Mouse (Mus musculus): ENCODE data around the gene 4930518I15Rik. TPM values are rescaled to one million over a fixed set of nuclear protein-coding genes. Genes with fewer than 3 reads are reported as not detected.

Gene 4930518I15Rik
- polyA plus RNA-seq, 1 experiment from 2014 or later: 7.0 TPM

GRCm38 (mm10) chr2:156870519-156870918 is 12.8 kb upstream of the 4930518I15Rik start:
- ATAC-seq (ENCODE audit: low FRiP score, low TSS enrichment) (no peak), DNase-seq (no peak)
- no peaks in the 10 kb centered on the region for H3K4me1 ChIP-seq (ENCODE audit: control insufficient read depth, insufficient read depth, low read length)
- H3K9ac ChIP-seq (replicated peaks; ENCODE audit: low read length): no peak overlapping the region
- 67% methylated on average over 6 of the region's 6 CpGs for WGBS
- H3K4me3 ChIP-seq (replicated peaks; ENCODE audit: low read depth, low read length): no peak overlapping the region
- H3K9me3 ChIP-seq (ENCODE audit: control insufficient read depth, low read length): no peaks in the 10 kb centered on the region
- no peaks in the 10 kb centered on the region for H3K27me3 ChIP-seq (ENCODE audit: control insufficient read depth, insufficient read depth, low read length)
- H3K36me3 ChIP-seq (ENCODE audit: control insufficient read depth, insufficient read depth, low read length): peaks cover 77% of the 10 kb centered on the region
- no peak overlapping the region for H3K27ac ChIP-seq (replicated peaks; ENCODE audit: low read depth, low read length)
- H3K4me2 ChIP-seq (ENCODE audit: low read length): no peak overlapping the region

- ATAC-seq (ENCODE audit: low FRiP score, low TSS enrichment) (no peak), DNase-seq (no peak)
- Histone ChIP-seq H3K4me3 (replicated peaks; ENCODE audit: low read depth, low read length) (no peak overlapping the region), H3K27me3 (ENCODE audit: control insufficient read depth, insufficient read depth, low read length) (no peaks in the 10 kb centered on the region), H3K4me1 (ENCODE audit: control insufficient read depth, insufficient read depth, low read length) (0 out of 2 replicates have a peak, but pooled peaks cover under 1% of the 10 kb centered on the region), H3K4me2 (ENCODE audit: low read length) (no peak overlapping the region), H3K9me3 (ENCODE audit: control insufficient read depth, low read length) (no peaks in the 10 kb centered on the region), H3K36me3 (ENCODE audit: control insufficient read depth, insufficient read depth, low read length) (peaks cover 72% of the 10 kb centered on the region), H3K9ac (replicated peaks; ENCODE audit: low read length) (no peak overlapping the region), H3K27ac (replicated peaks; ENCODE audit: low read depth, low read length) (no peak overlapping the region)
- 90% methylated on average over 7 of the region's 7 CpGs for WGBS
Observed at GRCm38 (mm10) chr2:156869554-156869953, 11.8 kb upstream of the 4930518I15Rik start.

- ATAC-seq (ENCODE audit: low FRiP score, low TSS enrichment): no peak
- no peak overlapping the region for H3K9ac ChIP-seq (replicated peaks; ENCODE audit: low read length)
- peaks cover 67% of the 10 kb centered on the region for H3K36me3 ChIP-seq (ENCODE audit: control insufficient read depth, insufficient read depth, low read length)
- H3K4me2 ChIP-seq (ENCODE audit: low read length): no peak overlapping the region
- no peak for DNase-seq
- no peaks in the 10 kb centered on the region for H3K27me3 ChIP-seq (ENCODE audit: control insufficient read depth, insufficient read depth, low read length)
- H3K27ac ChIP-seq (replicated peaks; ENCODE audit: low read depth, low read length): no peak overlapping the region
- H3K9me3 ChIP-seq (ENCODE audit: control insufficient read depth, low read length): no peaks in the 10 kb centered on the region
- peaks cover 6% of the 10 kb centered on the region for H3K4me1 ChIP-seq (ENCODE audit: control insufficient read depth, insufficient read depth, low read length)
- H3K4me3 ChIP-seq (replicated peaks; ENCODE audit: low read depth, low read length): no peak overlapping the region
- 88% methylated on average over 8 of the region's 8 CpGs for WGBS
Observed at GRCm38 (mm10) chr2:156868994-156869393, 11.2 kb upstream of the 4930518I15Rik start.

- no peak overlapping the region for H3K9ac ChIP-seq (replicated peaks; ENCODE audit: low read length)
- ATAC-seq (ENCODE audit: low FRiP score, low TSS enrichment) (no peak), DNase-seq (no peak)
- no peak overlapping the region for H3K4me3 ChIP-seq (replicated peaks; ENCODE audit: low read depth, low read length)
- H3K36me3 ChIP-seq (ENCODE audit: control insufficient read depth, insufficient read depth, low read length): peaks cover 31% of the 10 kb centered on the region
- no peaks in the 10 kb centered on the region for H3K9me3 ChIP-seq (ENCODE audit: control insufficient read depth, low read length)
- peak overlapping the region; percentile 88 for H3K4me2 ChIP-seq (ENCODE audit: low read length)
- peaks cover 17% of the 10 kb centered on the region for H3K4me1 ChIP-seq (ENCODE audit: control insufficient read depth, insufficient read depth, low read length)
- no peaks in the 10 kb centered on the region for H3K27me3 ChIP-seq (ENCODE audit: control insufficient read depth, insufficient read depth, low read length)
- WGBS: 85% methylated on average over 3 of the region's 3 CpGs
- H3K27ac ChIP-seq (replicated peaks; ENCODE audit: low read depth, low read length): no peak overlapping the region
Observed at GRCm38 (mm10) chr2:156864481-156864880, 6.7 kb upstream of the 4930518I15Rik start.

- ATAC-seq (ENCODE audit: low FRiP score, low TSS enrichment) (no peak), DNase-seq (no peak)
- H3K27me3 ChIP-seq (ENCODE audit: control insufficient read depth, insufficient read depth, low read length): no peaks in the 10 kb centered on the region
- WGBS: 3% methylated on average over 28 of the region's 28 CpGs
- peaks cover 25% of the 10 kb centered on the region for H3K36me3 ChIP-seq (ENCODE audit: control insufficient read depth, insufficient read depth, low read length)
- H3K4me2 ChIP-seq (ENCODE audit: low read length): peak overlapping the region; percentile 88
- H3K9me3 ChIP-seq (ENCODE audit: control insufficient read depth, low read length): no peaks in the 10 kb centered on the region
- H3K27ac ChIP-seq (replicated peaks; ENCODE audit: low read depth, low read length): peak overlapping the region; percentile 79
- H3K9ac ChIP-seq (replicated peaks; ENCODE audit: low read length): peak overlapping the region; percentile 88
- H3K4me3 ChIP-seq (replicated peaks; ENCODE audit: low read depth, low read length): peak overlapping the region; percentile 85
- peaks cover 17% of the 10 kb centered on the region for H3K4me1 ChIP-seq (ENCODE audit: control insufficient read depth, insufficient read depth, low read length)
Observed at GRCm38 (mm10) chr2:156863487-156864160, 5.9 kb upstream of the 4930518I15Rik start.

- peak within 1 kb of the TSS; percentile 85 for H3K4me3 ChIP-seq (replicated peaks; ENCODE audit: low read depth, low read length)
- H3K27ac ChIP-seq (replicated peaks; ENCODE audit: low read depth, low read length): peak within 1 kb of the TSS; percentile 93
- WGBS: under 1% methylated on average over 86 of the region's 98 CpGs
- peaks cover 27% of the 10 kb centered on the region for H3K36me3 ChIP-seq (ENCODE audit: control insufficient read depth, insufficient read depth, low read length)
- peak; percentile 99 for DNase-seq
- H3K9ac ChIP-seq (replicated peaks; ENCODE audit: low read length): peak within 1 kb of the TSS; percentile 88
- H3K4me1 ChIP-seq (ENCODE audit: control insufficient read depth, insufficient read depth, low read length): peaks cover 17% of the 10 kb centered on the region
- peak within 1 kb of the TSS; percentile 88 for H3K4me2 ChIP-seq (ENCODE audit: low read length)
- ATAC-seq (ENCODE audit: low FRiP score, low TSS enrichment): peak; percentile 97
- no peaks in the 10 kb centered on the region for H3K27me3 ChIP-seq (ENCODE audit: control insufficient read depth, insufficient read depth, low read length)
- no peaks in the 10 kb centered on the region for H3K9me3 ChIP-seq (ENCODE audit: control insufficient read depth, low read length)
Observed at GRCm38 (mm10) chr2:156862772-156863486, 5.2 kb upstream of the 4930518I15Rik start, which contains the start of gene Rab5if. Rab5if (plus strand) TSS chr2:156863128.

- Histone ChIP-seq H3K36me3 (ENCODE audit: control insufficient read depth, insufficient read depth, low read length) (peaks cover 22% of the 10 kb centered on the region), H3K4me3 (replicated peaks; ENCODE audit: low read depth, low read length) (peak overlapping the region; percentile 85), H3K9me3 (ENCODE audit: control insufficient read depth, low read length) (no peaks in the 10 kb centered on the region), H3K9ac (replicated peaks; ENCODE audit: low read length) (peak overlapping the region; percentile 87), H3K4me2 (ENCODE audit: low read length) (peak overlapping the region; percentile 86), H3K4me1 (ENCODE audit: control insufficient read depth, insufficient read depth, low read length) (peaks cover 17% of the 10 kb centered on the region), H3K27ac (replicated peaks; ENCODE audit: low read depth, low read length) (peak overlapping the region; percentile 93), H3K27me3 (ENCODE audit: control insufficient read depth, insufficient read depth, low read length) (no peaks in the 10 kb centered on the region)
- ATAC-seq (ENCODE audit: low FRiP score, low TSS enrichment) (0 out of 2 replicates have a peak, but pooled peaks have one; percentile 2), DNase-seq (peak; percentile 69)
- WGBS: under 1% methylated on average over 19 of the region's 19 CpGs
Observed at GRCm38 (mm10) chr2:156862041-156862717, 4.4 kb upstream of the 4930518I15Rik start.

GRCm38 (mm10) chr2:156858671-156859070 is 925 bp upstream of the 4930518I15Rik start:
- Histone ChIP-seq H3K9me3 (ENCODE audit: control insufficient read depth, low read length) (no peaks in the 10 kb centered on the region), H3K36me3 (ENCODE audit: control insufficient read depth, insufficient read depth, low read length) (peaks cover 23% of the 10 kb centered on the region), H3K9ac (replicated peaks; ENCODE audit: low read length) (no peak overlapping the region), H3K4me1 (ENCODE audit: control insufficient read depth, insufficient read depth, low read length) (peaks cover 8% of the 10 kb centered on the region), H3K27me3 (ENCODE audit: control insufficient read depth, insufficient read depth, low read length) (no peaks in the 10 kb centered on the region), H3K4me2 (ENCODE audit: low read length) (no peak overlapping the region), H3K4me3 (replicated peaks; ENCODE audit: low read depth, low read length) (no peak overlapping the region), H3K27ac (replicated peaks; ENCODE audit: low read depth, low read length) (no peak overlapping the region)
- no peak for ATAC-seq (ENCODE audit: low FRiP score, low TSS enrichment)
- no peak for DNase-seq
- WGBS: 88% methylated on average over 7 of the region's 7 CpGs

Data from midbrain, embryonic 14.5 days (tissue).